Mouse (Mus musculus): ENCODE results near the gene Hoxa13. TPM values are rescaled to one million over a fixed set of nuclear protein-coding genes. Genes with fewer than 3 reads are reported as not detected.

Gene Hoxa13
- polyA plus RNA-seq, 1 experiment from 2014 or later: not detected

GRCm38 (mm10) chr6:52249415-52249738 is 11.3 kb downstream of the Hoxa13 start:
- no peak for ATAC-seq (ENCODE audit: insufficient number of reproducible peaks, low FRiP score)
- Histone ChIP-seq H3K4me2 (no peak overlapping the region; the same call in 1 of the 2 replicates), H3K36me3 (no peaks in the 10 kb centered on the region), H3K4me3 (no peak overlapping the region), H3K27me3 (replicated peaks) (peaks cover 95% of the 10 kb centered on the region), H3K9me3 (replicated peaks) (no peaks in the 10 kb centered on the region), H3K9ac (no peak overlapping the region), H3K27ac (ENCODE audit: poor library complexity, severe bottlenecking) (no peak overlapping the region), H3K4me1 (replicated peaks) (peaks cover 12% of the 10 kb centered on the region; the same call in 1 of the 2 replicates)
- 1% methylated on average over 16 of the region's 16 CpGs for WGBS

GRCm38 (mm10) chr6:52248638-52249414 is 11.9 kb downstream of the Hoxa13 start:
- Histone ChIP-seq H3K36me3 (no peaks in the 10 kb centered on the region), H3K9me3 (replicated peaks) (no peaks in the 10 kb centered on the region), H3K27me3 (replicated peaks) (peaks cover 95% of the 10 kb centered on the region), H3K4me2 (no peak overlapping the region; the same call in 1 of the 2 replicates), H3K27ac (ENCODE audit: poor library complexity, severe bottlenecking) (no peak overlapping the region), H3K9ac (no peak overlapping the region), H3K4me1 (replicated peaks) (peaks cover 12% of the 10 kb centered on the region; the same call in 1 of the 2 replicates), H3K4me3 (no peak overlapping the region)
- no peak for ATAC-seq (ENCODE audit: insufficient number of reproducible peaks, low FRiP score)
- WGBS: under 1% methylated on average over 27 of the region's 27 CpGs

GRCm38 (mm10) chr6:52247766-52248637 is 12.7 kb downstream of the Hoxa13 start:
- Histone ChIP-seq H3K4me2 (no peak overlapping the region), H3K27ac (ENCODE audit: poor library complexity, severe bottlenecking) (no peak overlapping the region), H3K4me1 (replicated peaks) (0 out of 2 replicates have a peak, but pooled peaks cover 8% of the 10 kb centered on the region), H3K27me3 (replicated peaks) (peaks cover 96% of the 10 kb centered on the region), H3K4me3 (no peak overlapping the region), H3K9ac (no peak overlapping the region), H3K36me3 (no peaks in the 10 kb centered on the region), H3K9me3 (replicated peaks) (no peaks in the 10 kb centered on the region)
- ATAC-seq (ENCODE audit: insufficient number of reproducible peaks, low FRiP score): no peak
- WGBS: 1% methylated on average over 23 of the region's 23 CpGs

- no peak for ATAC-seq (ENCODE audit: insufficient number of reproducible peaks, low FRiP score)
- Histone ChIP-seq H3K9me3 (replicated peaks) (no peaks in the 10 kb centered on the region), H3K4me2 (no peak overlapping the region), H3K36me3 (no peaks in the 10 kb centered on the region), H3K27me3 (replicated peaks) (peaks cover 96% of the 10 kb centered on the region), H3K9ac (no peak overlapping the region), H3K27ac (ENCODE audit: poor library complexity, severe bottlenecking) (no peak overlapping the region), H3K4me3 (no peak overlapping the region), H3K4me1 (replicated peaks) (0 out of 2 replicates have a peak, but pooled peaks cover 8% of the 10 kb centered on the region)
- 4% methylated on average over 3 of the region's 3 CpGs for WGBS
These were observed 13.8 kb downstream of the Hoxa13 start for GRCm38 (mm10) chr6:52246916-52247315.

GRCm38 (mm10) chr6:52246403-52246803 is 14.3 kb downstream of the Hoxa13 start:
- no peaks in the 10 kb centered on the region for H3K36me3 ChIP-seq
- H3K4me3 ChIP-seq: no peak overlapping the region
- H3K27ac ChIP-seq (ENCODE audit: poor library complexity, severe bottlenecking): no peak overlapping the region
- H3K4me1 ChIP-seq (replicated peaks): 0 out of 2 replicates have a peak, but pooled peaks cover 8% of the 10 kb centered on the region
- ATAC-seq (ENCODE audit: insufficient number of reproducible peaks, low FRiP score): no peak
- WGBS: under 1% methylated on average over 26 of the region's 26 CpGs
- no peak overlapping the region for H3K9ac ChIP-seq
- no peak overlapping the region for H3K4me2 ChIP-seq
- no peaks in the 10 kb centered on the region for H3K9me3 ChIP-seq (replicated peaks)
- H3K27me3 ChIP-seq (replicated peaks): peaks cover 96% of the 10 kb centered on the region

DNA sequence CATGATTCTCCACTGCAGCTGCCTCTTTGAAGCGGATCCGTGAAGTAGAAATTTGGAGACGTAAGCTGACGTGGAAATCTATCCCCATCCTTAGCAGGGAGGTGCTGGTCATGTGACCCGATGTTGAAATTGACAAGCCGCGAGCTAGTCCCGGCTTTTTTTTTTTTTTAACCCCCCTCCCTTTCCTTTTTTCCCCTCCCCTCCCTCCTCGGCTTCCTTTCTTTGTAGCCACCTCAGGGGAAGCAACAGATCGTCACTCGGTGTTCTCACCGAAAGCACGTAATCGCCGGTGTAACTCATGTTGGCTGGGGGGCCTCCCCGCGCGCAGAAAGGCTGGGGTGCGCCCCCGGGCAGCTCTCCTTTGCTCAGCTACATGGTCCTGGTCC is 14.9 kb downstream of the Hoxa13 start, which contains the start of gene Hoxa11:
Gene Hoxa11, minus strand, starts transcription at position 54 of the 386 bp plus-strand sequence.
- H3K4me1 ChIP-seq (replicated peaks): 0 out of 2 replicates have a peak, but pooled peaks cover 8% of the 10 kb centered on the region
- H3K9ac ChIP-seq: no peak within 1 kb of the TSS
- under 1% methylated on average over 20 of the region's 20 CpGs for WGBS
- peaks cover 96% of the 10 kb centered on the region for H3K27me3 ChIP-seq (replicated peaks)
- ATAC-seq (ENCODE audit: insufficient number of reproducible peaks, low FRiP score): no peak
- H3K36me3 ChIP-seq: no peaks in the 10 kb centered on the region
- H3K4me2 ChIP-seq: peak within 1 kb of the TSS; percentile 42
- H3K27ac ChIP-seq (ENCODE audit: poor library complexity, severe bottlenecking): no peak within 1 kb of the TSS
- H3K9me3 ChIP-seq (replicated peaks): no peaks in the 10 kb centered on the region
- H3K4me3 ChIP-seq: peak within 1 kb of the TSS; percentile 16

DNA sequence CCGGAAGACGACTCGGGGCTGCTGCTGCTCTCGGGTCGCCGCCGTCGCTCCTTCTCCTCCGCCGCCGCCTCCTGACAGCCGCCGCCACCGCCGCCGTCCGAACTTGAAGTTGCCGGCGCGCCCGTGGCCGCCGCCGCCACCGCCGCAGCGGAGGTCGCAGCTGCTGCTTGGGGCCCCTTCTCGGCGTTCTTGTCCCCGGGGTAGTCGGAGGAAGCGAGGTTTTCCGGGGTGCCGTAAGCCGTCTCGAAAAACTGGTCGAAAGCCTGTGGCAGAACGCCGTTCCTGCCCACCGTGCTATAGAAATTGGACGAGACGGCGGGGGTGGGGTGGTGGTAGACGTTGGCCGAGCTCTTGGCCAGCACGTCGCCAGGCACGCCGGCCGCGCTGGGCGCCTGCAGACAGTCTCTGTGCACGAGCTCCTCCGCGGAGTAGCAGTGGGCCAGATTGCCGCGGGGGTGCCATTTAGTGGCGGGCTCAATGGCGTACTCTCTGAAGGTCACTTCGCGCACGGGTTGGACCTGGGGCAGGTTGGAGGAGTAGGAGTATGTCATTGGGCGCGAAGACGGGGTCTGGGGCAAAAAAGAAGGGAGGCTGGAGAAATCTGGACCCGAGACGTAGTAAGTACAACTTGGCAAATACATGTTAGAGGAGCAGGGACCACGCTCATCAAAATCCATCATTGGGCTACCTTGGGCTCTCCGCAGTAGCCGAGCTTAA is 15.5 kb downstream of the Hoxa13 start:
- Histone ChIP-seq H3K4me1 (replicated peaks) (0 out of 2 replicates have a peak, but pooled peaks cover 8% of the 10 kb centered on the region), H3K36me3 (no peaks in the 10 kb centered on the region), H3K4me3 (peak overlapping the region; percentile 16), H3K4me2 (peak overlapping the region; percentile 42), H3K27me3 (replicated peaks) (peaks cover 95% of the 10 kb centered on the region), H3K9me3 (replicated peaks) (no peaks in the 10 kb centered on the region), H3K27ac (ENCODE audit: poor library complexity, severe bottlenecking) (no peak overlapping the region), H3K9ac (no peak overlapping the region)
- WGBS: under 1% methylated on average over 66 of the region's 71 CpGs
- no peak for ATAC-seq (ENCODE audit: insufficient number of reproducible peaks, low FRiP score)

- peaks cover 95% of the 10 kb centered on the region for H3K27me3 ChIP-seq (replicated peaks)
- no peak for ATAC-seq (ENCODE audit: insufficient number of reproducible peaks, low FRiP score)
- H3K4me2 ChIP-seq: peak overlapping the region; percentile 42
- H3K27ac ChIP-seq (ENCODE audit: poor library complexity, severe bottlenecking): no peak overlapping the region
- WGBS: 1% methylated on average over 23 of the region's 23 CpGs
- no peak overlapping the region for H3K9ac ChIP-seq
- no peaks in the 10 kb centered on the region for H3K9me3 ChIP-seq (replicated peaks)
- H3K36me3 ChIP-seq: no peaks in the 10 kb centered on the region
- peak overlapping the region; percentile 16 for H3K4me3 ChIP-seq
- H3K4me1 ChIP-seq (replicated peaks): 0 out of 2 replicates have a peak, but pooled peaks cover 8% of the 10 kb centered on the region
These were observed 16.1 kb downstream of the Hoxa13 start for GRCm38 (mm10) chr6:52244471-52245039.

DNA sequence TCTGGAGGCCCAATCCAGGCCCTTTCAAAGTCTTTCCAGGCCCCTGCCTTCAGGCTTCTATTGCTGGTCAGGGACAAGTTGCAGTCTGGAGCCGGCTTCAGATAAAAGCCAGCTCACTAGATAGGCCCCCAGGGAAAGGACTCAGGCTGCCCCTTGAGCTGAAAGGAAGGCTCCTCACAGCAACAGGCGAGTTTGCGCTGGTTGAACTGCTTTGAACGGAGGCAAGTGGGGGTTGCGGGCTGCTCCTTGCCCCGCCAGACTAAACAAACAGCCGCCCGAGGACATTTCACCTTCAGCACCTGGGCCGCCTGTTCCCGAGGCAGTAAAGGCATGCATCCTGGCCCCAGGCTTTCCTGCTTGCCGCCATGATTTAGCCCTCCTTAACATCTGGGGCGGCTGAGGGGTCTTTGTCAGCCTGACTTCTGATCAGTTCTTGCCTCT is 17.0 kb downstream of the Hoxa13 start:
- Histone ChIP-seq H3K9me3 (replicated peaks) (no peaks in the 10 kb centered on the region), H3K4me2 (no peak overlapping the region), H3K4me1 (replicated peaks) (0 out of 2 replicates have a peak, but pooled peaks cover 8% of the 10 kb centered on the region), H3K27me3 (replicated peaks) (peaks cover 91% of the 10 kb centered on the region), H3K36me3 (no peaks in the 10 kb centered on the region), H3K9ac (no peak overlapping the region), H3K4me3 (no peak overlapping the region), H3K27ac (ENCODE audit: poor library complexity, severe bottlenecking) (no peak overlapping the region)
- ATAC-seq (ENCODE audit: insufficient number of reproducible peaks, low FRiP score): no peak
- 3% methylated on average over 12 of the region's 12 CpGs for WGBS

GRCm38 (mm10) chr6:52242801-52243332 is 17.8 kb downstream of the Hoxa13 start:
- no peak overlapping the region for H3K4me3 ChIP-seq
- H3K9me3 ChIP-seq (replicated peaks): no peaks in the 10 kb centered on the region
- no peak overlapping the region for H3K27ac ChIP-seq (ENCODE audit: poor library complexity, severe bottlenecking)
- no peak for ATAC-seq (ENCODE audit: insufficient number of reproducible peaks, low FRiP score)
- H3K9ac ChIP-seq: no peak overlapping the region
- no peak overlapping the region for H3K4me2 ChIP-seq
- 4% methylated on average over 4 of the region's 4 CpGs for WGBS
- H3K27me3 ChIP-seq (replicated peaks): peaks cover 88% of the 10 kb centered on the region
- H3K36me3 ChIP-seq: no peaks in the 10 kb centered on the region
- H3K4me1 ChIP-seq (replicated peaks): 0 out of 2 replicates have a peak, but pooled peaks cover 8% of the 10 kb centered on the region

All from heart, embryonic 12.5 days (tissue).